Mouse (Mus musculus) retina, postnatal 1 day (tissue): ENCODE measurements around the gene Fgf15.
A peak's percentile ranks its signal among the peaks of the same experiment; 100 is the strongest.

ENCODE experiments used
- DNase-seq: peaks from one replicate; pipeline ENCODE4 v3.0.0-alpha.2; 2012

Fgf15 gene

DNA sequence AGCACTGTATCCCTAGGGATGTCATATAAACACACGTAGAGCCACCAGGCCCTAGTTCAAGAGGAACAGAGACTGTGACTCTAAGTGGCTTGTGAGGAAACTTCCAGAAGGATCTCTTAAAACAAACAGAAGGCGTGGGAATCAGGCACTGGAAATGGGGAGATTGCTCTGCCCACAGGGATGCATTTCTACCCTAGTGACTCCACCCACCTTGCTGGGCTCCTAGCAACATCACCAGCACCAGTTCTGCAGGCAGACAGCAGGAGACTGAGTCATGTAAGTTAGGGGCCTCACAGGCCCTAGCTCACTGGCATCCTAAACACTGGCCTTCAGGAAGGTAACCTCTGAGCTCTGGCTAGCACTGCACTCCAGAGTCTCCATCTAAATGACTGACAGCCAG is 4.5 kb upstream of the Fgf15 start:
- DNase-seq, result no peak

DNA sequence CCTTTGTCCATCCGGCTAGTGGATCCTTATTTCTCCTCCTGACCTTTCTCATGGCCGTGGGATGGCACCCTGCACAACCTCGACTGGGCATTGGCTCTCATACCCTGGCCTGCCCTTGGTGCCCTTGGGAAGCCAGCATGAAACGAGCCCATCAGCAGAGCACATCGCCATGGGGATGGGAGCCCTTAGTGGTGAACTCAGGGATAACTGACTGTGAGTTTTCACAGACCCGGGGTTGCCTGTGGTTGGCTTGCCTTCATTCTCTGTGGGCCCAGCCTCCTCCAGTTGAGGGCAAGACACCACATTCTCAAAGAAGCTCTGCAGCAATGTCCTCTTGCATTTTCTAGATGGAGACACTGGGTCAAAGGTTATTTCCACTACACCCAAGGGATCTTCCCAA is 4.0 kb upstream of the Fgf15 start:
- DNase-seq, result peak; percentile 39

DNA sequence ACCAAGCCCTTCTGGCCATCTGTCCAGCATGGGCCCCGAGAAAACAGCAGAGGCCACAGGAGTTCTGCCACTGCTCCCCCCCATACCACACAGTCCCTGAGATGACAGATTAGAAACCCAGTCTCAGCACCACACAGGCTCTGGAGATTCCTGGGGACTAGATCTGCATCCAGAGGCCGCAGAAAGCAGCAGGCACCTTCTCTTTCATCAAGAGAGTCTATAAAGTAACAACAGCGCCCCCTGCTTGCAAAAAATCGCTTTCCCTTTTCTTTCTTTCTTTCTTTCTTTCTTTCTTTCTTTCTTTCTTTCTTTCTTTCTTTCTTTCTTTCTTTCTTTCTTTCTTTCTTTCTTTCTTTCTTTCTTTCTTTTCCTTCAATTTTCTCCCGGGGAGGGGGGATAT is 2.1 kb upstream of the Fgf15 start:
- peak; percentile 79 for DNase-seq

DNA sequence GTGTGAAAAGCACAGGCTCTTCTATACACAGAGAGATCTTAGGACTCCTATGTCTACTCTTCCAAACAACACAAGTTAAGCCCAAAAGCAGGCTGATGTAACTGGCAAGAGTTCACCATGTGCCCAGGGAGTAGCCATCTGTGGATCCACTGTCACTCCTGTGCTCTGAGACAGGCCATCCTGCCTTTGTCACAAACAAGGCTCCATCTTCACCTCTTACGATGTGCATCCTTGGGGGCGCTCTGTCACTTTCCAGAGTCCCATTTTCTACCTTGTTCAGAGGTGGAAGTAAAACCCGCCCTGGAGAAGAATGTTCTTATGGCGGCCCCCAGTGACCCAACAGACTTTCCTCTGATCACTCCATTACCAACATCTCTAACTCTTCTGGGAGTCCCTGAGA is 1.6 kb upstream of the Fgf15 start:
- no peak for DNase-seq

DNA sequence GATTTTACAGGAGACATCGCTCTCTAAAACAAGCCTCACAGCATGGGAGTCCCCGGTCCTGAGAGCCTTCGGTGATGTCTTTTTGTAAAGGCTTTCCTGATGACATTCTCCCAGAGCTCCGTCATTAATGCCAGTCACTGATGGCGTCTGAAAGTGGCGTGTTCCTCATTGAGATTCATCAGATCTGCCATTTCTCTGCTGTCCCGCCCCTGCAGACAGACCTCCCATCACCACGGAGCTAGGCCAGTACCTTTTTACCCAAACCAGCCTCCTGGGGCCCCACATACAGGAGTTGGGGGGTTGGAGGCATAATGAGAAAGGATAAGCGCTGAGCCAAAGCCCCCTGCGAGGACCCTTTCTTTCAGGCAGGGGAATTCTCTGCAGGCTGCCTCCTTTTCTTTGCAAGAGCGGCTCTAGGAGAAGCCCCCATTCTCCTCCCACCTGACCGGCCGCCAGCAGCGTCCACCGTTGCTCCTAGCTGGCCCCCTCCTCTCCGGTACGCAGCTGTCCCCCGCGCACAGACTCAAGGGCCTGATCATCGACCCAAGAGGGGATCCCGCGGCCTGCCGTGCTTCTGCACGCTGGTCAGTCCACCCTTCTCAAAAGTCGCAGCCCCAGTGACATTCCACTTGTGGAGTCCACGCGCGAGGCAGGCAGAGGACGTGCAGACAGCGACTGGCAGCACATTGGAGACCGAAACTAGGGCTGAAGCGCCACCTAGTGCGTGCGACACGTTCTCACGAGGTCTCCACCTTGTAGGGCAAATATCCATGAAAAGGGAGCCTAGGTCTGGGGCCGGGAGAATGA is 823 bp upstream of the Fgf15 start:
- DNase-seq, result peak; percentile 91

DNA sequence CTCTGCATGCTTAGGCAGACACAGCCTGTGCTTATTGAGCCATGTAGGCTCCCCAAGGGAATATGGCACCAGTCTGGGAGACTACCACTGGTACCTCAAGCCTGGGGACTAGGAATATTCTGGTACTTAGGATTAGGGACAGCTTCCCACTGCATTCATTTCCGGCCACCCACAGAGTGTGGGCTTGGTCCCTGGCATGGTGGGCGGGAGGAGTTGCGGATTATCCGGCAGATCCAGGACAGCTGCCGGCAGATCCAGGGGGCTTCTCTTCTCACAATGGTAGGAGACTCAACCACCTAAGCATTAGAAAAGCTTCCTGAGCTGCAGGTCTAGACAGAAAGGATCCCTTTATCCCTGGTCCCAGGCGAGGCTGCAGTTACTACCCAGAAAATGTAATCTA is 2.2 kb downstream of the Fgf15 start:
- DNase-seq, result peak; percentile 74

DNA sequence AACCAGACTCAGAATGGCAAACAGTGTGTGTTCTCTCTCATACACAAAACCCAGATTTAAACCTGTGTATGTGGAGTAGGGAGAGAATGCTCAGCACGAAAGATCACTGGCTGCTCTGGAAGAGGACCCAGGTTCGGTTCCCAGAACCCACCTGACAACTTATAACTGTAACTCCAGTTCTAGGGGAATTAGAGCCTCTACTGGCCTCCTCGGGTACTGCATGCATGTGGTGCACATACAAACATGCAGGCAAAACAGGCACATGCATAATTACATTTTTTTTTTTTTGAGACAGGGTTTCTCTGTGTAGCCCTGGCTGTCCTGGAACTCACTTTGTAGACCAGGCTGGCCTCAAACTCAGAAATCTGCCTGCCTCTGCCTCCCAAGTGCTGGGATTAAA is 9.2 kb downstream of the Fgf15 start:
- peak; percentile 41 for DNase-seq

DNA sequence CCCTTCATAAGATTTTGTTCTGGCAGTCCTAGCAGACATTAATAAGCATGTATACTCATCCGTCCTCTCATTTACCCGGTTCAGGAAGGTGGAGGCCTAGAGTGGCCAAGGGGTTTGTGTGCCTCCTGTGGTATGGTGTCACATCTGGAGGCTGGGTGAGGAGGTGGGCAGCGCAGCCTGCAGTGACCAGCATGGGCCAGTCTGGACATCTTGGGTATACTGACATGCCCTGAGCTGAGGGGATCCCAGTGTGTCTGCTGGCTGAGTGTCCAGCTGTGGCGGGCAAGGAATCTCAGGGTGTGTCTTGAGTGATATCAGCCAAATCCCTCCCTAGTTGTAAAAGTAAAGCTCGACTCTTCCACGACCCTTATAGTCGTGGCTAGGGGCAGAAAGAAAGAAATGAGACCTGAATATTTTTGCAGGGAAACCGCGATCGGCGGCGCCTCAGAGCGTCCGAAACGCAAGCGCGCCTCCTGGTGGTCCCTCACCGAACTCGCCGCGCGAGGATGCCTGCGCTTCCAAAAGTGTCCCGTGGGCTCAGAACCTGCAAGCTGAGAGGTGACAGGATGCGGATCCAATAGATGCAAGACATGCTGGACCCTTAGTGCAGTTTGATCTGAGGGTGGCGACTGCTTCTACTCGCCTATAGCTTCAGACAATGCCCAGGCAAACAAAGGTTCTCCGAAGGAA is 10.5 kb downstream of the Fgf15 start:
- peak; percentile 78 for DNase-seq

DNA sequence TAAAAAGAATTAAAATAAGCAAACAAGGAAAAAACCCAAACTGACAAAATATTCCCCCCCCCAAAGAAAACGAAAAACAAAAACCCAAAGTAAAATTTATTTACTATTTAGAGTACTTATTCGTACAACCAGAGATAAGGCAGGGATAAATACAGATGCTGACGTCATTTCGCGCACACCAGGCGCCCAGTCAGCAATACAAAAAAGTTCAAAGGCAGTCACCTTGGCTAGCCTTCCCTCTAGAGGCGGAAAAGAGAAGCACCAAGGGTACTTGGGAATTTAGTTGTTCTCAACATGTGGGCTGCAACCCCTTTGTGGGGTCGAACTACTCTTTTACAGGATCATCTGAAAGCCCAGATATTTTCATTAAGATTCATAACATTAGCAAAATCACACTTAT is 11.5 kb downstream of the Fgf15 start:
- DNase-seq, result no peak

DNA sequence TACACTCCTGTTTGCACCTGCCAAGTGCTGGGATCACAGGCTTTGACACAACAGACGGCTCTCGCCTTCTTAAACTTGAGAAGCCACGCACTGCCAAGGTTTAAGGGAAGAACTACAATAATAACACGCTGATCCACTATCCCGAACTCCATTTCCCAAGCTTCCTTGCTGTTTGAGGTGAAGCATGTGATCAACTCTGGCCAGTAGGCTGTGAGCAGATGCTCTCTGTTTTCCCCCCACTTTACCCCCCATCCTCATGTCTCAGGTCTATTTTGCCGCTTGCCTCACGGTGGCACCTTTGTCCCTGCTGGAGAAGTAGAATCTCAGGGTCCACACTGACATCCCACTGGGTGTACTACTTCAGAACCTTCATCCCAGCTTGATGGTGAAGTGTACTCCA is 12.4 kb downstream of the Fgf15 start:
- peak; percentile 44 for DNase-seq

DNA sequence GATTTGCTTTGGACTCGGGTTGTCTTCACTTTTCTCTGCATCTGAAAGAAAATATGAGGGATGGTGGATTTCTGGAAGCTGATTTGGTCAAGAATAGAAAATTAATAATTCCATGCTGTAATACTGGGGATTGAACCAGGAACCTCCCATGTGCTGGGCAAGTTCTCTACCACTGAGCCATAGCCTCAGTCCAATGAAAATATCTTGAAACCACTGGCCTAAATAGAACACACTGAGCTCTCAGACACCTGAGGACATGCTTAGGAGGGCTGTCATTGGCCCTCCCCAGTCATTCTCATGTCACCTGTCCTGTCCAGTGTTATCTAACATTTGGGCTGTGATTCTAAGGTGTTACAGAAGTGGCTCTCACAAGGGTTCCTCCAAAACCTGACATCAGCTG is 14.8 kb downstream of the Fgf15 start:
- DNase-seq, result no peak

DNA sequence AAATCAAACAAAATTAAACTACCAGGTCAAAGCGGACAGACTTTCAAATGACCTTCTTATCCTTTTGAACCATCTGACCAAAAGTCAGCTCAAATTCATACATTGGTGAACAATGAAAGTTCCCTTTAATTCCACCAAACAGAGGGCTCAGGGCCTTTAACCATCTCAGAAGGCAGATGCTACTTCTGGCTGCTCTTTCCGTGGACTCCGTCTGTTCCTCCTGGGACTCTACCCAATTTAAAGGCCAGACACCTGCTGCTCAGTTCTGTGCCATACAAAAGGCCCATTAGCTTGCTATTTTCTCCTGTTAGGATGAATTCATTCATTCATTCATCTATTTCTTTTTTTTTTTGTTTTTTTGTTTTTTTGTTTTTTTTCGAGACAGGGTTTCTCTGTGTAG is 16.6 kb downstream of the Fgf15 start:
- DNase-seq, result no peak

DNA sequence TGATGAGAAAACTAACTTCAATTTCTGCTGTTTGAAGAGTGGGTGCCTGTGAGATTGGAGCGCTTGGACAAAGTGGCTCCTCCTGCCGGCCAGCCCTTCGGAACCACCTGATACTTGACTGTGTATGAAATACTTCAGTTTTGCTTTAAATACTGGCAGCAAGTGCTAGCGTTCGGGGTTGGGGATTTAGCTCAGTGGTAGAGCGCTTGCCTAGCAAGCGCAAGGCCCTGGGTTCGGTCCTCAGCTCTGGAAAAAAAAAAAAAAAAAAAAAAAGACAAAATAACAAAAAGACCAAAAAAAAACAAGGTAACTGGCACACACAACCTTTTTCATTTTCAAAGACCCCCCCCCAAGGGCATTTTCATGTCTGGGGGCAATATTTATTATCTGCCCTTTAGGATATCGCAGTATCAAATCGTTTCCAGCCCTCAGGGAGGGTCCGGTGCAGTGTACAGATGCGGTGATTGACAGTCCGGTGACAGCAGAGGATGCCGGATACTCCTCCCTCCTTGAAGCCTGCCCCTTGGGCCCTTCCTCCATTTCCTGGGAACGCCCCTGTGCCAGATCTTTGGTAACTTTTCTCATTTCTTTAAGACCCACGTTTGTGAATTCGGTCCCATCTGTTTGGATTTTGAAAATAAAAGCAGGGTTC is 18.1 kb downstream of the Fgf15 start:
- no peak for DNase-seq

DNA sequence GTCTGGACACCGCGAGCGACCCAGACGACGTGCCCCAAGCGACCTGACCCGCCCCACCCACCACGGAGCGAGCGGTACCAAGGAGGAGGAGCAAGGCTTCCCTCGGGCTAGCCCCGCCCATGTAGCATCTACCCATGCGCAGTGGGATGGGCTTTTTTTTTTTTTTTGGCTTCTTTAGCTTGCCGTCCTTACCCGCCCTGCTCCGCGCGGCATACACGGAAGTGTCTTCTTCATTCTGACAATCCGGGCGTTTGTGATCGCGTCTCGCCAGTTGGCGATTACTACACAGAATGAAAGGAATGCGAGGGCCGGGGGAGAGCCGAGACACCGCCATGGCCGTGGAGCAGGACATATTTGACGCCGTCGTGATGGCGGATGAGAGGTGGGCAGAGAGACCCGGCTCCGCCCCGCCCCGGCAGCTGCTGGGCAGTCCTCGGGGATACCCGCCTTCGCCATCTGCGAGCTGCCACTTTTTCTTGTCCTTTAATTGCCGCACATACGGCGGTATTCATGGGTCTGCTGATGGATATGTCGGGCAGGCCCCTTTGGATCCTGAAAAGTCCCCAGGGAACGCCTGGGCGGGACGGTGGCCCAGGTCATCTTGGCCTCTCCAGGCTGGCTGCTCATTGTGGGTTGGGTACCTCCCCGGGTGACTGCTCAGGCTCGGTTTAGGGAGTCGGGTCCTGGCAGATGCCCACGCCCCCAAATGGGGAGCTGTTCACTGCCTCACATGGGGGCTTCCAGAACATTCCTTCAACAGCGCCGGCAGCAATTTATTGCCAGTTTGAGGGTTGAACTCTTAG is 18.8 kb downstream of the Fgf15 start, which contains the start of gene LTO1:
LTO1 (plus strand) TSS at position 153 of the 803 bp plus-strand sequence.
- peak; percentile 97 for DNase-seq

DNA sequence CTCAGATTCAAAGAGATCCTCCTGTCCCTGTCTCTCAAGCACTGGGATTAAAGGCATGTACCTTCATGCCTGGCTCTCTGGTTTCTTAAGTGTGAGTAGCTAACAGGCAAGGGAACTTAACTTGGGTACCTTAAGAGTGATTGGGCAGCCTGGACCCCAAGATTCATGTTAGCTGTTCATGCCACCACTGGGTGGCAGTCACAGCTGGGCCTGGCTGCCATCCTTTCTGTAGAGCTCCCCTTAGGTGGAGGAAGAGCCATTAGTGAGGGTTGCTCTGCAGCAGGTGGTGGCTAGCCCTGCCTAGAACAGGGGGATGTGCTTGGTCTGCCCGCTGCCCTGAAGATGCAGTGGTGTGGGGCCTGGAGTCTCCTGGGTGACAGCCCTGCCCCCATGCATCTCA is 22.5 kb downstream of the Fgf15 start:
- DNase-seq, result peak; percentile 57

DNA sequence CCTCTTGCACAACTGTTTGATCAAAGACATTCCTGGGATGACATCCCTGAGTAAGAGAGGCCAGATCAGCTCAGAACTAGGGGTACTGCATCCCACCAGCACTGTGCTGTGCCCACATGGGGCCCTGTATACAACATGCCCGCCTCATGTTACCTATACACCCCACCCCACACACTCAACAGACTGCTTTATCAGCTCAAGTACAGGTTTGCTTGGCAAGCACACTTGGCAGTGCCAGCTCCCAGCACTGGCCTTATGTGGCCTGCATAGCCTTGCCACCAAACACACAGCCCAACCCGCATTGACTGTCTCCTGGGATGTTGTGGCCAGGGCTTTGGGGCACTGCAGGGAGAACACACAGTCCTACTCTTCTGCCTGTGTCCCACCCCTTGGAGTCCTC is 31.3 kb downstream of the Fgf15 start:
- peak; percentile 51 for DNase-seq

DNA sequence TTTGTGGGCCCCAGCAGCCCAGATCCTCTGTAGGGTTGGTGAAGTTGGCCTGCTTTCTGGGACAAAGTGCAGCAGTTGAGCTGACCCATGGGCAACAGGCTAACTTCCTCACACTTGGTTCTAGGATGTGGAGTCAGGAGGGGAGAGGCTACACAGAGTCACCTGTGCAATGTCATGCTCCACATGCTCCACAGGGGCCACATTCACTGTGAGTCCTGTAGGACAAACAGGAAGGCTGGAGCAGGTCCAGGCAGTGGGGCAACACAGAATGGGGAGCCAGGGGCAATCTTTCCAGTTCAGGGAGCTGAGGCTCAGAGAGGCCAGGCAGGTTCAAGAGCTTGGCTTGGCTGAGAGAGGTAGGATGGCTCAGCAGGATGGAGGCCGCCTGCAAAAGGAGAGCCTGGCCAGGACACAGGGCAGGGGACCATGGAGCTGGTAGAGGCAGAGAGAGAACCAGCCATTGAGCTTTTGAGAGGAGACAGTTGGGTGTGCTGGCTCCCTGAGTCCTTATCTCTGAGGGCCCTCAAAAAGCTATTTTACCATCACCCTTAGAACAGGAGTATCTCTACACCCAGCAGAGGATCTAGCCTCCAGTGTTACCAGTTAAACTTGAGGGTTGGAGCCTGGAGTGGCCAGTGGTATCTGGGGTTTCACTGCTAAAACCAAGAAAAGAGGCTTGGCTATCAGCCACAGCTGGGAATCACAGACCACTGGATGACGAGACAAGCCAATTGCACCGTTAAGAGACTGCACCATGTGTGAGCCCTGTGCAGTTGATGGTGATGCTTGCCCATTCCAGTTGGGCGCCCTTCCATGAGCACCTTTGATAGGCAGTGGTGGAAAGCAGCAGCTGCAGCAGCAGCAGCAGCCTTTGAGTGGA is 31.9 kb downstream of the Fgf15 start:
- DNase-seq, result peak; percentile 47

DNA sequence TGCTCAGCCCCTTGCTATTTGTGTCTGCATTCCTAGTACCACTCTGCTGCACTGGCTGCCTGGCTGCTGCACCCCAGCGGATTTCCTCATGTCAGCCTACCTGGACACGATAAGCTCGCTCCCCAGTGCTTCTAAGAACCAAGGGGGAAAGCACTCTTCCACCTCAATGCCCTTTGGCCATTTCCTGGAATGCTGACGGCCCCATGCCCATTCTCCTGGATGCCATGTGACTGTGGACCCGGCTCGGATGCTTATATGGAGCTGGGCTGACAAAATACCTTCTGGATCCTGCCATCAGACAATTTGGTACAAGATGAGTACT is 32.5 kb downstream of the Fgf15 start:
- DNase-seq, result peak; percentile 73

DNA sequence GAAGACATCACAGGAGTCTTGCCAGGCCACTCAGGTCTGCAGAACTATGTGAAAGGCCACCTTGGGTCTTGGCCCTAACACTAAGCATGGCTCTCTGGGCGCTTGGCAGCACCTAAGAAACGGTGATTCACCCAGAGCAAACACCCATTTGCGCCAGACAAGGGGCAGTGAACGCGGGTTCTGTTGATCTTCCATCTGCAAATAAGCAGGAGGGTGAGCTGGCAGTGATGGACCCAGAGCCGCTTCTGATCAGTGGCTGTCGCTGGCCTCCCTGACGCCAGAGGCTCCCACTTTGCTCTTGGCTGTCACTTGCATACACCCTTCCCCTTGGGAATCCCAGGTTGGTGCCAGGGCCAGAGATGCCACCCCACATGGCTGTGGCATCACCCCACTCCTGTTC is 33.2 kb downstream of the Fgf15 start:
- DNase-seq, result peak; percentile 68

DNA sequence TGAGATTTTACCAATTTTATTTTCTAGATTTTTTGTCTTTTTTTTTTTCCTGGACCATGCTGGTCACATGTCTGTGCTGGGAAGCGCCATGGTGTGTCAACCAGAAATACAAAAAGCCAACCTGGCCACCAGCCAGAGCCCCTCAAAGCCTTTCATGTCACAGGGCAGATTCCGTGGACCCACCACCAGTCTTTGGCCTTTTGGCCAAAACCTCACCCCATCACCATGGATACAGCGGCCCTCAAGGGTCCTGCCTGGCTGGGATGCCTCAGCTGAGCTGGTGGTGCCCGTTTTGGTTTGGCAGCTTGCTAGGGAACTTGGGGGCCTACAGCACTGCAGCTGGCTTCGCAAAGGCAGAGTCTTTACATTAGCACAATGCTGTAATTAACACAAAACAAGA is 33.6 kb downstream of the Fgf15 start:
- peak; percentile 77 for DNase-seq

DNA sequence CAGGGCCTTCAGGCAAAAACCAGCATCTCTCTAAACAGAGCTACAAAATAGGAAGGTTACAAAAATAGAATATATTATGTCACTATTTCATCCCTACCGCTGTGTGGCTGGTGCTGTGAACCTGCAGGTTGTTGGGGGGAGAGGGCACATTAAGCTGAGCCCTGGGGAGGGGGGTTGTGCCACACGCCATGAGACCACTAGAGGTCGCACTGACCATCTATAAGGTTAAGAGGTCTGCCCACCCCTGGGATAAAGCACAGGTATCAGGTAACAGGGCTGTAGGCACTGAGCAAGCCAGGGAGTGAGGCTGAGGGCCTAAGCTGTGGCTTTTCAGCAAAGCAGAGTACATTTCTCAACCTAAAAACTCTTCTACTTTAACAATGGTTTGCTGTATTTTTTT is 35.4 kb downstream of the Fgf15 start:
- DNase-seq, result peak; percentile 79

DNA sequence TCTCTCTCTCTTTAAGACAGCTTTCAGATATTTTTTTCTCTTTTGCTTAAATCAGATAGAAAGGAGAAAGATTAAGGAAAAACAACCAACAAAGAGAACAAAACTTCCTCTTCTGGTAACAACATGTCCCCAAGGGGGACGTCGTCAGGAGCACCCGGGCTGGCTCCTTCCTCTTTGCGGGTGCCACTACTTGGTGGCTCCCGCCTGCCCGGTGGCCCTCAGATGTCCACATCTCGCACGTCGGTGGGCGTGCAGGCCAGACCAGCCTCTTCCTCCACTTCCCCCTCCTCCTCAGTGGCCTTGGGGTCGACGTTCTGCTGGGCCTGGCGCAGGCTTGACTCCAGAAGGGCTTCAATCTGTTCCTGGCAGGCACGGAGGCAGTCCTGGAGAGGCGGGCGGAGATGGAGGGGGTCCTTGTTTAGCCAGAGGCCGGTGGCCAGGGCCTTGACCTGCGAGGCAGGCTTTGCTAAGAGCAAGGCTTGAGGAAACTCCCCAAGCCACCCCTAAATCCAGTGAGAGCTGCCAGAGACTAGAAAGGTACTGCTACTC is 36.1 kb downstream of the Fgf15 start:
- DNase-seq, result peak; percentile 28
